ENCODE assay signal across 24 mouse cellular contexts in the genomic region with DNA sequence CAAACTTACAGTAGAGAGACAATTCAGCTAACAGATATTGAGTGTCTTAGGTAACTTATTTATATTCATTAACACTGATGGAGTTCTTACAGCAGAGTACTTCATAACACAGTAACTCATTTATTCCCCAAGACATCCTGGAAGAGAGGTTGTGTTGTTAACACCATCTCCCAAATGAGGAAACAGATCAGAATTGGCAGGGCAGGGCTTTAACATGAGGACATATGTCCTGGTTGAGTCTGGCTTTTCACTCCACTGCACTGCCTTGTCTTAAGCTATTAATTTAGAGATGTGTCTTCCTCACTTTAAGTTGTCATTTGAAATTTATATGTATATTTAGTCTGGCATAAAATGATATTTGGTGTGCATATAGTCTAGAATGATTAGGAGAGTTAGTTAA.
A peak's percentile ranks its signal among the peaks of the same experiment; 100 is the strongest.
DNase-seq lines count a peak whose midpoint lies in the region; ATAC-seq and TF ChIP-seq lines count a peak whose summit lies in the region.
"Had no signal": no experiment of that assay in that cellular context is flagged by ENCODE, and none has a peak within 500 bp of the region (broad histone marks: within the 10 kb centered on the region; RNA-seq: fewer than 3 reads in every experiment).

No protein-coding gene starts in this region.

- H3K9ac ChIP-seq in hindbrain, embryonic 16.5 days (ENCODE audit: low read depth, low read length), result no peak overlapping the region
- no peak overlapping the region for H3K9ac ChIP-seq in hindbrain, embryonic 11.5 days (ENCODE audit: low read depth, low read length)
- no peak overlapping the region for H3K9ac ChIP-seq in midbrain, postnatal 0 days (replicated peaks; ENCODE audit: low read length, poor library complexity, severe bottlenecking)
- no peak overlapping the region for H3K9ac ChIP-seq in midbrain, embryonic 13.5 days (replicated peaks)
- H3K9ac ChIP-seq: forebrain, embryonic 15.5 days; heart, embryonic 13.5 days; hindbrain, embryonic 13.5 days had no signal

- no peak overlapping the region for H3K27ac ChIP-seq in hindbrain, embryonic 16.5 days (ENCODE audit: low read depth, low read length)
- no peak overlapping the region for H3K27ac ChIP-seq in hindbrain, embryonic 11.5 days (ENCODE audit: low read depth, low read length)
- H3K27ac ChIP-seq in midbrain, postnatal 0 days (ENCODE audit: low read depth, low read length), result no peak overlapping the region
- H3K27ac ChIP-seq in midbrain, embryonic 13.5 days, result no peak overlapping the region
- H3K27ac ChIP-seq: forebrain, embryonic 15.5 days; heart, embryonic 13.5 days; hindbrain, embryonic 13.5 days had no signal

- no peak overlapping the region for H3K4me2 ChIP-seq in hindbrain, embryonic 16.5 days (ENCODE audit: low read length)
- H3K4me2 ChIP-seq in hindbrain, embryonic 11.5 days (replicated peaks; ENCODE audit: low read depth, low read length), result no peak overlapping the region
- no peak overlapping the region for H3K4me2 ChIP-seq in midbrain, postnatal 0 days (ENCODE audit: low read depth, low read length, poor library complexity, severe bottlenecking)
- H3K4me2 ChIP-seq in midbrain, embryonic 13.5 days (replicated peaks), result no peak overlapping the region
- H3K4me2 ChIP-seq: forebrain, embryonic 15.5 days; heart, embryonic 13.5 days; hindbrain, embryonic 13.5 days had no signal

- H3K4me3 ChIP-seq in hindbrain, embryonic 16.5 days (ENCODE audit: low read length), result no peak overlapping the region
- H3K4me3 ChIP-seq in hindbrain, embryonic 11.5 days (ENCODE audit: low read depth, low read length), result no peak overlapping the region
- no peak overlapping the region for H3K4me3 ChIP-seq in midbrain, postnatal 0 days (ENCODE audit: low read depth, low read length)
- no peak overlapping the region for H3K4me3 ChIP-seq in midbrain, embryonic 13.5 days (replicated peaks)
- H3K4me3 ChIP-seq: forebrain, embryonic 15.5 days; heart, embryonic 13.5 days; hindbrain, embryonic 13.5 days had no signal

- TF ChIP-seq POLR2A in brain, embryonic 14.5 days (IDR thresholded peaks at IDR 0.05; ENCODE audit: borderline replicate concordance, extremely low read depth, insufficient read depth, insufficient read length, poor library complexity, severe bottlenecking), result no peak

- TF ChIP-seq CTCF in midbrain, postnatal 0 days (IDR thresholded peaks at IDR 0.05), result no peak
- no peak for TF ChIP-seq CTCF in brain, embryonic 14.5 days (IDR thresholded peaks at IDR 0.05; ENCODE audit: borderline replicate concordance, extremely low read depth, insufficient read depth, insufficient read length)

- no peaks in the 10 kb centered on the region for H3K36me3 ChIP-seq in hindbrain, embryonic 16.5 days (ENCODE audit: control insufficient read depth, insufficient read depth, low read length)
- H3K36me3 ChIP-seq in hindbrain, embryonic 11.5 days (ENCODE audit: control insufficient read depth, insufficient read depth, low read length), result no peaks in the 10 kb centered on the region
- H3K36me3 ChIP-seq in midbrain, postnatal 0 days (ENCODE audit: insufficient read depth, low read length), result no peaks in the 10 kb centered on the region
- no peaks in the 10 kb centered on the region for H3K36me3 ChIP-seq in midbrain, embryonic 13.5 days
- H3K36me3 ChIP-seq: forebrain, embryonic 15.5 days; G1E; heart, embryonic 13.5 days; hindbrain, embryonic 13.5 days had no signal

- no peaks in the 10 kb centered on the region for H3K4me1 ChIP-seq in hindbrain, embryonic 16.5 days (ENCODE audit: control insufficient read depth, insufficient read depth, low read depth, low read length)
- no peaks in the 10 kb centered on the region for H3K4me1 ChIP-seq in hindbrain, embryonic 11.5 days (replicated peaks; ENCODE audit: control insufficient read depth, insufficient read depth, low read length)
- H3K4me1 ChIP-seq in midbrain, postnatal 0 days (ENCODE audit: insufficient read depth, low read length), result no peaks in the 10 kb centered on the region
- H3K4me1 ChIP-seq in midbrain, embryonic 13.5 days (replicated peaks), result no peaks in the 10 kb centered on the region
- H3K4me1 ChIP-seq: forebrain, embryonic 15.5 days; heart, embryonic 13.5 days had no signal

- H3K27me3 ChIP-seq in hindbrain, embryonic 16.5 days (replicated peaks; ENCODE audit: control insufficient read depth, insufficient read depth, low read length), result no peaks in the 10 kb centered on the region
- no peaks in the 10 kb centered on the region for H3K27me3 ChIP-seq in hindbrain, embryonic 11.5 days (ENCODE audit: control insufficient read depth, insufficient read depth, low read length)
- H3K27me3 ChIP-seq in midbrain, postnatal 0 days (ENCODE audit: insufficient read depth, low read length), result no peaks in the 10 kb centered on the region
- H3K27me3 ChIP-seq in midbrain, embryonic 13.5 days, result no peaks in the 10 kb centered on the region
- H3K27me3 ChIP-seq: CH12.LX; forebrain, embryonic 15.5 days; heart, embryonic 13.5 days; hindbrain, embryonic 13.5 days; Patski had no signal

- H3K9me3 ChIP-seq in hindbrain, embryonic 16.5 days (ENCODE audit: control insufficient read depth, low read length), result no peaks in the 10 kb centered on the region
- no peaks in the 10 kb centered on the region for H3K9me3 ChIP-seq in hindbrain, embryonic 11.5 days (ENCODE audit: control insufficient read depth, low read length)
- H3K9me3 ChIP-seq in midbrain, postnatal 0 days (ENCODE audit: low read length), result no peaks in the 10 kb centered on the region
- H3K9me3 ChIP-seq in midbrain, embryonic 13.5 days, result no peaks in the 10 kb centered on the region
- H3K9me3 ChIP-seq: forebrain, embryonic 15.5 days; heart, embryonic 13.5 days; hindbrain, embryonic 13.5 days had no signal

- DNase-seq in cerebellum, postnatal 10 days, result peak; percentile 47 to 51
- no peak for DNase-seq in cerebellum, adult 18-20 months
- no peak for DNase-seq in hindbrain, embryonic 11.5 days (ENCODE audit: low spot score)
- DNase-seq in midbrain, postnatal 0 days (ENCODE audit: low spot score), result peak; percentile 36
- DNase-seq in brain, embryonic 14.5 days (ENCODE audit: low read depth), result peak; percentile 50
- DNase-seq: adrenal gland, postnatal 10 days; adrenal gland, postnatal 36 days; B cell, adult 2 months; cerebellum, adult 11-12 months; cerebellum, postnatal 14 days; gastrocnemius, postnatal 25 days; heart, adult 18-20 months; heart, postnatal 14 days; heart, postnatal 4 days; kidney, adult 18-20 months had no signal

- peak; percentile 70; the same call in 1 of the 2 replicates for ATAC-seq in hindbrain, embryonic 16.5 days
- ATAC-seq in hindbrain, embryonic 11.5 days (ENCODE audit: low FRiP score), result no peak
- no peak for ATAC-seq in midbrain, postnatal 0 days (ENCODE audit: low FRiP score)
- no peak for ATAC-seq in midbrain, embryonic 13.5 days
- ATAC-seq: forebrain, embryonic 15.5 days; inflammation-experienced regulatory T-cells, adult 6 months; Patski had no signal

Comparison
In these comparisons a context has a peak if more than half of its experiments do, and no peak if none do; other contexts are left out.
1. DNase-seq: peak in cerebellum, postnatal 10 days (2 of 2), midbrain, postnatal 0 days (single experiment) and brain, embryonic 14.5 days (single experiment); none in cerebellum, adult 18-20 months (0 of 2) and hindbrain, embryonic 11.5 days (single experiment).